Mouse (Mus musculus) heart, embryonic 14.5 days (tissue): ENCODE measurements at regions not wholly inside any gene's neighbourhood (a gene's known extent, or its start where the extent isn't known, plus 50 kb on each side); places are given as distances from the start of the nearest gene placed in this dataset.

Experiments used
- ATAC-seq: fragments of 200-750 bp; cut with Nextera tagmentation; 2 replicates; pipeline ENCODE4 v1.8.0; 2017; ENCODE audit warnings: low read depth, moderate TSS enrichment; ENCODE audit not compliant: insufficient number of reproducible peaks, insufficient read depth, low FRiP score
- H3K27ac ChIP-seq, 2 experiments: fragments of 200-500 bp in 1 of 2; fragments of 300-500 bp in 1 of 2; sonication (generic) in 1 of 2; replicated peaks in 1 of 2; 2 replicates each; pipeline ENCODE4 v1.5.1; 2012 to 2014; ENCODE audit warnings: low read depth in 2 of 2, low read length in 2 of 2, control low read depth in 1 of 2, mild to moderate bottlenecking in 1 of 2, mixed read lengths in 1 of 2; ENCODE audit not compliant: control insufficient read depth in 1 of 2, insufficient read depth in 1 of 2
- H3K27me3 ChIP-seq: fragments of 300-500 bp; sonication (generic); 2 replicates; pipeline ENCODE4 v1.6.1; 2014; ENCODE audit warnings: mild to moderate bottlenecking, low read length, control low read depth; ENCODE audit not compliant: control insufficient read depth, insufficient read depth
- H3K36me3 ChIP-seq: fragments of 300-500 bp; sonication (generic); 2 replicates; pipeline ENCODE4 v1.6.1; 2014; ENCODE audit warnings: mild to moderate bottlenecking, control low read depth, low read length, mixed read lengths; ENCODE audit not compliant: control insufficient read depth, insufficient read depth
- H3K4me1 ChIP-seq, 2 experiments: fragments of 200-500 bp in 1 of 2; fragments of 300-500 bp in 1 of 2; sonication (generic) in 1 of 2; 2 replicates each; pipeline ENCODE4 v1.6.1; 2012 to 2014; ENCODE audit warnings: low read length in 2 of 2, control low read depth in 1 of 2, mixed read lengths in 1 of 2; ENCODE audit not compliant: control insufficient read depth in 2 of 2, insufficient read depth in 2 of 2
- H3K4me2 ChIP-seq: fragments of 300-500 bp; sonication (generic); 2 replicates; pipeline ENCODE4 v1.6.1; 2014; ENCODE audit warnings: mild to moderate bottlenecking, low read length
- H3K4me3 ChIP-seq, 2 experiments: fragments of 200-500 bp in 1 of 2; fragments of 300-500 bp in 1 of 2; sonication (generic) in 1 of 2; 2 replicates each; pipeline ENCODE4 v1.5.1; 2012 to 2014; ENCODE audit warnings: low read length in 2 of 2, mild to moderate bottlenecking in 2 of 2, control low read depth in 1 of 2, low read depth in 1 of 2, moderate library complexity in 1 of 2; ENCODE audit not compliant: control insufficient read depth in 1 of 2, insufficient read depth in 1 of 2
- H3K9ac ChIP-seq: fragments of 300-500 bp; sonication (generic); 2 replicates; pipeline ENCODE4 v1.6.1; 2014; ENCODE audit warnings: mild to moderate bottlenecking, low read length
- H3K9me3 ChIP-seq: fragments of 300-500 bp; sonication (generic); 2 replicates; pipeline ENCODE4 v1.6.1; 2016; ENCODE audit warnings: low read length, control low read depth; ENCODE audit not compliant: control insufficient read depth
- WGBS: fragments of 180-500 bp; shearing (Covaris S2); extraction: QIAGEN DNeasy Blood & Tissue Kit; methylation state at CpG from one replicate; pipeline ENCODE4 v1.1.7; 2014; 5-methylcytosine and 5-hydroxymethylcytosine counted together

GRCm38 (mm10) chr8:10855696-10856095 is 152.6 kb downstream of the Irs2 start:
- H3K27ac ChIP-seq = no peak overlapping the region
- H3K4me1 ChIP-seq = peaks cover 5 to 12% of the 10 kb centered on the region in 2 experiments
- 74% methylated on average over 3 of the region's 3 CpGs for WGBS
- H3K4me2 ChIP-seq = no peak overlapping the region
- no peaks in the 10 kb centered on the region for H3K27me3 ChIP-seq
- H3K36me3 ChIP-seq = no peaks in the 10 kb centered on the region
- no peak overlapping the region for H3K4me3 ChIP-seq
- no peak overlapping the region for H3K9ac ChIP-seq
- no peaks in the 10 kb centered on the region for H3K9me3 ChIP-seq
- ATAC-seq = no peak

GRCm38 (mm10) chr8:10855131-10855530 is 153.1 kb downstream of the Irs2 start:
- H3K4me3 ChIP-seq = no peak overlapping the region
- no peaks in the 10 kb centered on the region for H3K36me3 ChIP-seq
- WGBS = 92% methylated on average over 4 of the region's 4 CpGs
- H3K9me3 ChIP-seq = no peaks in the 10 kb centered on the region
- H3K27me3 ChIP-seq = no peaks in the 10 kb centered on the region
- no peak overlapping the region for H3K9ac ChIP-seq
- no peak for ATAC-seq
- peaks cover 5 to 12% of the 10 kb centered on the region in 2 experiments for H3K4me1 ChIP-seq
- no peak overlapping the region for H3K27ac ChIP-seq
- H3K4me2 ChIP-seq = no peak overlapping the region

- peaks cover 5 to 12% of the 10 kb centered on the region in 2 experiments for H3K4me1 ChIP-seq
- no peak overlapping the region for H3K27ac ChIP-seq
- no peaks in the 10 kb centered on the region for H3K27me3 ChIP-seq
- no peaks in the 10 kb centered on the region for H3K36me3 ChIP-seq
- no peak overlapping the region for H3K4me3 ChIP-seq
- no peak overlapping the region for H3K9ac ChIP-seq
- H3K4me2 ChIP-seq = no peak overlapping the region
- ATAC-seq = no peak
- 51% methylated on average over 6 of the region's 6 CpGs for WGBS
- no peaks in the 10 kb centered on the region for H3K9me3 ChIP-seq
Measured at GRCm38 (mm10) chr8:10854600-10854999, 153.7 kb downstream of the Irs2 start.

- peaks cover 5 to 12% of the 10 kb centered on the region in 2 experiments for H3K4me1 ChIP-seq
- no peak overlapping the region for H3K27ac ChIP-seq
- H3K9ac ChIP-seq = no peak overlapping the region
- H3K27me3 ChIP-seq = no peaks in the 10 kb centered on the region
- no peak for ATAC-seq
- no peak overlapping the region for H3K4me2 ChIP-seq
- no peaks in the 10 kb centered on the region for H3K9me3 ChIP-seq
- WGBS = 73% methylated on average over 5 of the region's 5 CpGs
- H3K36me3 ChIP-seq = no peaks in the 10 kb centered on the region
- H3K4me3 ChIP-seq = no peak overlapping the region
Measured at GRCm38 (mm10) chr8:10853901-10854300, 154.4 kb downstream of the Irs2 start.

- no peak overlapping the region for H3K27ac ChIP-seq
- no peak for ATAC-seq
- H3K9ac ChIP-seq = no peak overlapping the region
- H3K27me3 ChIP-seq = no peaks in the 10 kb centered on the region
- no peak overlapping the region for H3K4me2 ChIP-seq
- H3K9me3 ChIP-seq = no peaks in the 10 kb centered on the region
- no peak overlapping the region for H3K4me3 ChIP-seq
- H3K36me3 ChIP-seq = no peaks in the 10 kb centered on the region
- H3K4me1 ChIP-seq = peaks cover 12 to 14% of the 10 kb centered on the region in 2 experiments
- WGBS = 82% methylated on average over 7 of the region's 7 CpGs
Measured at GRCm38 (mm10) chr8:10849916-10850315, 158.3 kb downstream of the Irs2 start.

GRCm38 (mm10) chr8:10845607-10846006 is 162.7 kb downstream of the Irs2 start:
- H3K27me3 ChIP-seq = no peaks in the 10 kb centered on the region; the same call in 1 of the 2 replicates
- H3K4me3 ChIP-seq = no peak overlapping the region
- no peak overlapping the region for H3K4me2 ChIP-seq
- H3K27ac ChIP-seq = no peak overlapping the region
- H3K4me1 ChIP-seq = peaks cover 9 to 28% of the 10 kb centered on the region in 2 experiments
- ATAC-seq = no peak
- no peaks in the 10 kb centered on the region for H3K9me3 ChIP-seq
- H3K36me3 ChIP-seq = no peaks in the 10 kb centered on the region
- 2% methylated on average over 6 of the region's 6 CpGs for WGBS
- H3K9ac ChIP-seq = no peak overlapping the region

GRCm38 (mm10) chr8:10840853-10841531 is 167.3 kb downstream of the Irs2 start:
- Histone ChIP-seq H3K27ac (no peak overlapping the region), H3K4me1 (peaks cover 9 to 28% of the 10 kb centered on the region in 2 experiments), H3K9ac (no peak overlapping the region), H3K9me3 (no peaks in the 10 kb centered on the region), H3K4me2 (no peak overlapping the region), H3K4me3 (no peak overlapping the region), H3K27me3 (no peaks in the 10 kb centered on the region; the same call in 1 of the 2 replicates), H3K36me3 (no peaks in the 10 kb centered on the region)
- no peak for ATAC-seq
- WGBS = 89% methylated on average over 12 of the region's 12 CpGs

- Histone ChIP-seq H3K9ac (no peak overlapping the region), H3K27ac (no peak overlapping the region), H3K4me3 (no peak overlapping the region), H3K36me3 (no peaks in the 10 kb centered on the region), H3K4me1 (peaks cover 7 to 19% of the 10 kb centered on the region in 2 experiments), H3K27me3 (no peaks in the 10 kb centered on the region; the same call in 1 of the 2 replicates), H3K4me2 (no peak overlapping the region), H3K9me3 (no peaks in the 10 kb centered on the region)
- WGBS = 96% methylated on average over 1 of the region's 1 CpGs
- no peak for ATAC-seq
Measured at GRCm38 (mm10) chr8:10840044-10840443, 168.2 kb downstream of the Irs2 start.
